Mouse (Mus musculus) gastrocnemius, adult 18-20 months (tissue): ENCODE measurements at regions not wholly inside any gene's neighbourhood (a gene's known extent, or its start where the extent isn't known, plus 50 kb on each side); places are given as distances from the start of the nearest gene placed in this dataset.

Experiments
- DNase-seq: peaks from one replicate; pipeline ENCODE4 v3.0.0; 2021; ENCODE audit warnings: low spot score

DNA sequence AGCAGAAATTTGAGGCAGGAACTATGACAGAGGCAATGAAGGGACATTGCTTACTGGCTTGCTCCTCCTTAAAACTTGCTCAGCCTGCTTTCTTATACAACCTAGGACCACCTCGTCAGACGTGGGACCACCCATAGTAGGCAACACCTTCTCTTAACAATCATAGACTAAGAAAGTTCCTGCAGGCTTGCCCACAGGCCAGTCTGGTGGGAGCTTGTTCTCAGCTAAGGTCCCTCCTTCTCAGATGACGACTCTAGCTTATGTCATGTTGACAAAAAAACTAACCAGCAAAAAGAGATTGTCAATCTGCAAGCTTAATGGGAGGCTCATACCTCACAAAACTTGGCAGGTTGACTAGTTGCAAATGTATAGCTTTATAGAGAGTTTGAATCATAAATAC, 56.5 kb upstream of the Lsm6 start:
- DNase-seq, result no peak

GRCm38 (mm10) chr8:78889708-78890107, 68.8 kb upstream of the Lsm6 start:
- DNase-seq, result no peak

DNA sequence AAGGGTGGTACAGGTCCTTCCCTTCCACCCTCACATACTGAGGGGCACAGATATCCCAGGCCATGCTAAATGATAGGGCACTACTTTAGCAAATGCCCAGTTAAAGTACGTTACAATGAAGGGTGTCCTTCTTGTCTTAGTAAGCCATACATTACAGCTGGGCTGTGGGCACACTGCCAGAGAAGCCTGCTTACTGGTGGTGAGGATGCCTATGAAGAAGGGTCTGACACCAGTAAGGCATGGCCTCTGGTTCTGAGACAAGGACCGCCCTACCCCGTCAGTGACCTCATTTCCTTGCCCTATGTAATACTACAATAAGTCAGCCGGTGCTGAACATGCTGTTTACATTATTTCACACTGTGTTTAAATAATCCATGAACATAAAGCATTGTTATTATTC, 69.6 kb upstream of the Lsm6 start:
- DNase-seq, result no peak

GRCm38 (mm10) chr8:78899887-78900286, 78.9 kb upstream of the Lsm6 start:
- DNase-seq, result peak; percentile 66

- DNase-seq, result no peak
Measured at GRCm38 (mm10) chr8:78903034-78903433, 82.1 kb upstream of the Lsm6 start.

DNA sequence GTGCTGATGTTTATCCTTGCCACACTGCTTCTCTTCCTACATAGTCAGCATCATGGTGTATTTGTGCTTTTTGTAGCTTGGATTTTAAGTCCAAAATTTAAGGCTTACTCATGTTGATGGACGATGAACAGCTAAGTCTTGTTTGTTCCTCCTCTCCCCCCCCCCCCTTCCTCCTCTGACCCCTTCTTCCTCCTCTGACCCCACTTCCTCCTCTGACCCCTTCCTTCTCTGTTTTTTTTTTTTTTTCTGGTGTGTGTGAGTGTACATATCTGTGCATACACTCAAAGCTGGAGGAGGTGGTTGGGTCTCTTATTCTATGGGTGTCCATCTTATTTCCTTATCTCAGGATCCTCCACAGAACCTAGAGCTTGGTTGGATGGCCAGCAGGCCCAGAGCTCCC, 87.0 kb upstream of the Lsm6 start:
- DNase-seq, result no peak

- no peak for DNase-seq
Measured at GRCm38 (mm10) chr8:78911288-78911873, 90.4 kb upstream of the Lsm6 start.

DNA sequence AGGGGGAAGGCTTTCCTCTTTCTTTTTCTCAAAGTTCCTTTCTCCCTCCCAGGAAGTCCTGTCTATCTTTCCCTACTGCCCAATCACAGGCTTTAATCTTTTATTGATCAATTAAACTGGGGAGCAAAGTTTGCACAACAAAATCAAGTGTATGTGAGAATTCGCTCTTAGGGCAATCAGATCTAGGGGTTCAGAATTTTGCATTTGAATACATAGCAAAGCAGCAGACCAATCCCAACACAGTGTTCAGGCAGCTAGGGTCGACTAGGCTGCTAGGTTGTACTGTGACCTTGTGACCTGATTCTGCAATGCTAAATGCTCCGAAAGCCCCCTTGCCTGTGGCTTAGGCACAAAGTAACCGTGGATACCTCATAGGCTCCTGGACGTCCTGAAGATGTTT, 91.5 kb upstream of the Lsm6 start:
- no peak for DNase-seq

DNA sequence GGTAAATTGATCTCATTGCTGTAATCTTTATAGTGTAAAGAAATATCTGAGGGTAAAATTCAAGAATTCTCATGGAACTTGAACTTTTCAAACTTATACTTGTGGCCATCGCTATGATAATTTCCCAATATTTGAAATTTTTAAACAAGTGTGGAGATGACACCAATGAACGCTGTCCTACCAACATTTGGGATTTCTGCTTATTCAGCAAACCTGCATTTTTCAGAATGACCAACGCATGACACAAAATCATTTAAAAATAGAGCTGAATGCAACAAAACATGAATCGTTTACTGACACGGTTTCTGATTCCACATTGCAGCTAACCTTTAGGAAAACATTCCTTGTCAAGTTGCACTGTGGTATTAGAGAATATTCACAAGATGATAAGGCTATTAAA, 92.9 kb upstream of the Lsm6 start:
- no peak for DNase-seq

- DNase-seq, result no peak
Measured at GRCm38 (mm10) chr8:78930610-78931397, 97.4 kb upstream of the Zfp827 start.

- no peak for DNase-seq
Measured at GRCm38 (mm10) chr8:78932069-78932468, 96.2 kb upstream of the Zfp827 start.

- no peak for DNase-seq
Measured at GRCm38 (mm10) chr8:78940049-78940448, 88.2 kb upstream of the Zfp827 start.

- DNase-seq, result no peak
Measured at GRCm38 (mm10) chr8:78941558-78941957, 86.7 kb upstream of the Zfp827 start.

- no peak for DNase-seq
Measured at GRCm38 (mm10) chr8:78944367-78944766, 83.9 kb upstream of the Zfp827 start.

DNA sequence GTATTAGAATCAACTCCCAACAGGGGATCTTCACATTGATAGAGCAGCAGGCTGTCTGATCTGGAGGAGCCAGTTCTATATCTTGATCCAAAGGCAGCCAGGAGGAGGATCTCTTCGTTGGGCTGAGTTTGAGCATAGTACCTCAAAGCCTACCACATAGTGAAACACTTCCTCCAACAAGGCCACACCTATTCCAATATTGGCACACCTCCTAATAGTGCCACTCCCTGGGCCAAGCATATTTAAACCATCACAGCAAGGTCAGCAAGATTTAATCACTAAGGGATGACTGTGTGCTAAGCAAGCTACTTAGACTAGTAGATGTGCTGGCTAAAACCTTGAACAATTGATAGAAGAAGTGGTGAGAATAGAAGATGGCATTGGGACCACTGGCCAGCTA, 82.6 kb upstream of the Zfp827 start:
- DNase-seq, result no peak

GRCm38 (mm10) chr8:78946085-78946484, 82.2 kb upstream of the Zfp827 start:
- no peak for DNase-seq

DNA sequence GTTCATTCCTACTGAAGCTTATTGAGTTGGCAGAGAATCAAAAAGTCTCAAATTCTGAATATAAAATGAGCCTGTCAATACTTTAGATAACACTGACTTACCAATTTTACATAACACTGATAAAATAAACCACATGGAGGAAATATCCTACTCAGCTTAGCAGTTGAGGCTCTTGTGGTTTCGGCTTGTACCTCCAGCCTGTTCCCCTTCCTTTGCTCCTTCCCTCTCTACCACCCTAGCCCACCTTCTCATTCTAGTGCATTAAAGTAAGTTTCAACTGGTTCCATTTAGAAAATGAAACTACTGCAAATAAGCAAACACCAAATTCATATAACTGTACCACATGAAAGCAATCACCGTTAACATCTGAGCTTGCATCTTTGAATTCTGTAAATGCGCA, 53.2 kb upstream of the Zfp827 start:
- DNase-seq, result no peak
